Mouse (Mus musculus): ENCODE measurements around the gene Sema4c. TPM values are rescaled to one million over a fixed set of nuclear protein-coding genes. Genes with fewer than 3 reads are reported as not detected.

The Sema4c gene
- polyA plus RNA-seq, 1 experiment = 0.01 TPM

- H3K27me3 ChIP-seq (ENCODE audit: control insufficient read depth) = no peaks in the 10 kb centered on the region
- H3K36me3 ChIP-seq (ENCODE audit: control insufficient read depth) = no peaks in the 10 kb centered on the region
- H3K9me3 ChIP-seq (ENCODE audit: control insufficient read depth, low read length) = no peaks in the 10 kb centered on the region
- TF ChIP-seq TAL1 (IDR thresholded peaks at IDR 0.05; ENCODE audit: low read length) = no peak
- TF ChIP-seq GATA1 (IDR thresholded peaks at IDR 0.05; ENCODE audit: low read length) = no peak
- no peaks in the 10 kb centered on the region for H3K4me1 ChIP-seq (ENCODE audit: control insufficient read depth)
- H3K4me3 ChIP-seq (replicated peaks) = no peak overlapping the region
Observed at GRCm38 (mm10) chr1:36593099-36593498, 35.0 kb upstream of the Sema4c start.

- Histone ChIP-seq H3K4me3 (replicated peaks) (no peak overlapping the region), H3K27me3 (ENCODE audit: control insufficient read depth) (no peaks in the 10 kb centered on the region), H3K4me1 (ENCODE audit: control insufficient read depth) (no peaks in the 10 kb centered on the region), H3K36me3 (ENCODE audit: control insufficient read depth) (no peaks in the 10 kb centered on the region), H3K9me3 (ENCODE audit: control insufficient read depth, low read length) (no peaks in the 10 kb centered on the region)
- TF ChIP-seq TAL1 (IDR thresholded peaks at IDR 0.05; ENCODE audit: low read length) (no peak), GATA1 (IDR thresholded peaks at IDR 0.05; ENCODE audit: low read length) (no peak)
Observed at GRCm38 (mm10) chr1:36591408-36591807, 33.3 kb upstream of the Sema4c start.

GRCm38 (mm10) chr1:36590664-36591063 is 32.5 kb upstream of the Sema4c start:
- TF ChIP-seq GATA1 (IDR thresholded peaks at IDR 0.05; ENCODE audit: low read length) (no peak), TAL1 (IDR thresholded peaks at IDR 0.05; ENCODE audit: low read length) (no peak)
- H3K36me3 ChIP-seq (ENCODE audit: control insufficient read depth) = no peaks in the 10 kb centered on the region
- no peaks in the 10 kb centered on the region for H3K9me3 ChIP-seq (ENCODE audit: control insufficient read depth, low read length)
- no peaks in the 10 kb centered on the region for H3K27me3 ChIP-seq (ENCODE audit: control insufficient read depth)
- H3K4me3 ChIP-seq (replicated peaks) = no peak overlapping the region
- no peaks in the 10 kb centered on the region for H3K4me1 ChIP-seq (ENCODE audit: control insufficient read depth)

- H3K4me1 ChIP-seq (ENCODE audit: control insufficient read depth) = no peaks in the 10 kb centered on the region
- H3K9me3 ChIP-seq (ENCODE audit: control insufficient read depth, low read length) = no peaks in the 10 kb centered on the region
- no peak for TF ChIP-seq TAL1 (IDR thresholded peaks at IDR 0.05; ENCODE audit: low read length)
- no peak for TF ChIP-seq GATA1 (IDR thresholded peaks at IDR 0.05; ENCODE audit: low read length)
Observed at GRCm38 (mm10) chr1:36589486-36589885, 31.3 kb upstream of the Sema4c start.

GRCm38 (mm10) chr1:36588476-36589450 is 30.6 kb upstream of the Sema4c start:
- Histone ChIP-seq H3K36me3 (ENCODE audit: control insufficient read depth) (no peaks in the 10 kb centered on the region), H3K4me1 (ENCODE audit: control insufficient read depth) (no peaks in the 10 kb centered on the region), H3K27me3 (ENCODE audit: control insufficient read depth) (no peaks in the 10 kb centered on the region), H3K4me3 (replicated peaks) (no peak overlapping the region), H3K9me3 (ENCODE audit: control insufficient read depth, low read length) (no peaks in the 10 kb centered on the region)
- TF ChIP-seq TAL1 (IDR thresholded peaks at IDR 0.05; ENCODE audit: low read length) = no peak
- TF ChIP-seq GATA1 (IDR thresholded peaks at IDR 0.05; ENCODE audit: low read length) = no peak

More at GRCm38 (mm10) chr1:36589486-36589885, 31.3 kb upstream of the Sema4c start:
- H3K27me3 ChIP-seq (ENCODE audit: control insufficient read depth) = no peaks in the 10 kb centered on the region
- no peaks in the 10 kb centered on the region for H3K36me3 ChIP-seq (ENCODE audit: control insufficient read depth)
- no peak overlapping the region for H3K4me3 ChIP-seq (replicated peaks)

GRCm38 (mm10) chr1:36587860-36588259 is 29.7 kb upstream of the Sema4c start:
- TF ChIP-seq TAL1 (IDR thresholded peaks at IDR 0.05; ENCODE audit: low read length) (no peak), GATA1 (IDR thresholded peaks at IDR 0.05; ENCODE audit: low read length) (no peak)
- no peak overlapping the region for H3K4me3 ChIP-seq (replicated peaks)
- H3K9me3 ChIP-seq (ENCODE audit: control insufficient read depth, low read length) = no peaks in the 10 kb centered on the region
- H3K36me3 ChIP-seq (ENCODE audit: control insufficient read depth) = no peaks in the 10 kb centered on the region
- no peaks in the 10 kb centered on the region for H3K27me3 ChIP-seq (ENCODE audit: control insufficient read depth)
- no peaks in the 10 kb centered on the region for H3K4me1 ChIP-seq (ENCODE audit: control insufficient read depth)

- no peaks in the 10 kb centered on the region for H3K9me3 ChIP-seq (ENCODE audit: control insufficient read depth, low read length)
- H3K27me3 ChIP-seq (ENCODE audit: control insufficient read depth) = no peaks in the 10 kb centered on the region
- H3K4me3 ChIP-seq (replicated peaks) = no peak overlapping the region
- peaks cover 2% of the 10 kb centered on the region for H3K4me1 ChIP-seq (ENCODE audit: control insufficient read depth)
- H3K36me3 ChIP-seq (ENCODE audit: control insufficient read depth) = no peaks in the 10 kb centered on the region
- no peak for TF ChIP-seq GATA1 (IDR thresholded peaks at IDR 0.05; ENCODE audit: low read length)
- no peak for TF ChIP-seq TAL1 (IDR thresholded peaks at IDR 0.05; ENCODE audit: low read length)
Observed at GRCm38 (mm10) chr1:36586288-36586687, 28.1 kb upstream of the Sema4c start.

GRCm38 (mm10) chr1:36583408-36584116 is 25.4 kb upstream of the Sema4c start:
- H3K9me3 ChIP-seq (ENCODE audit: control insufficient read depth, low read length) = no peaks in the 10 kb centered on the region
- no peak overlapping the region for H3K4me3 ChIP-seq (replicated peaks)
- no peaks in the 10 kb centered on the region for H3K36me3 ChIP-seq (ENCODE audit: control insufficient read depth)
- no peaks in the 10 kb centered on the region for H3K27me3 ChIP-seq (ENCODE audit: control insufficient read depth)
- H3K4me1 ChIP-seq (ENCODE audit: control insufficient read depth) = peaks cover 18% of the 10 kb centered on the region
- no peak for TF ChIP-seq TAL1 (IDR thresholded peaks at IDR 0.05; ENCODE audit: low read length)
- TF ChIP-seq GATA1 (IDR thresholded peaks at IDR 0.05; ENCODE audit: low read length) = no peak

GRCm38 (mm10) chr1:36582211-36582610 is 24.1 kb upstream of the Sema4c start:
- H3K9me3 ChIP-seq (ENCODE audit: control insufficient read depth, low read length) = no peaks in the 10 kb centered on the region
- H3K27me3 ChIP-seq (ENCODE audit: control insufficient read depth) = no peaks in the 10 kb centered on the region
- H3K36me3 ChIP-seq (ENCODE audit: control insufficient read depth) = no peaks in the 10 kb centered on the region
- H3K4me3 ChIP-seq (replicated peaks) = no peak overlapping the region
- TF ChIP-seq GATA1 (IDR thresholded peaks at IDR 0.05; ENCODE audit: low read length) (no peak), TAL1 (IDR thresholded peaks at IDR 0.05; ENCODE audit: low read length) (no peak)
- H3K4me1 ChIP-seq (ENCODE audit: control insufficient read depth) = peaks cover 18% of the 10 kb centered on the region
